Mouse (Mus musculus): ENCODE results near the gene Micall2. TPM values are rescaled to one million over a fixed set of nuclear protein-coding genes. Genes with fewer than 3 reads are reported as not detected.
"Not testable (repeated sequence)": the region's sequence is repeated elsewhere in the genome, so short reads cannot be mapped to it uniquely, and the experiment has no call there.

Gene Micall2
- polyA plus RNA-seq, 1 experiment from 2014 or later = 8.1 TPM

GRCm38 (mm10) chr5:139745771-139746170, 9.6 kb upstream of the Micall2 start:
- 0 out of 2 replicates have a peak, but pooled peaks cover 9% of the 10 kb centered on the region for H3K4me1 ChIP-seq (replicated peaks)
- H3K27ac ChIP-seq = no peak overlapping the region
- H3K4me2 ChIP-seq = no peak overlapping the region
- H3K4me3 ChIP-seq = no peak overlapping the region
- H3K9me3 ChIP-seq = no peaks in the 10 kb centered on the region
- H3K9ac ChIP-seq = peak overlapping the region; percentile 24; the same call in 1 of the 2 replicates
- peaks cover 12% of the 10 kb centered on the region; the same call in 1 of the 2 replicates for H3K36me3 ChIP-seq
- 6% methylated on average over 3 of the region's 3 CpGs for WGBS
- peaks cover 37% of the 10 kb centered on the region for H3K27me3 ChIP-seq
- ATAC-seq (ENCODE audit: low FRiP score) = 0 out of 2 replicates have a peak, but pooled peaks have one; percentile 30

GRCm38 (mm10) chr5:139742640-139743039, 6.5 kb upstream of the Micall2 start:
- ATAC-seq (ENCODE audit: low FRiP score); H3K4me1 ChIP-seq (replicated peaks); H3K36me3 ChIP-seq; H3K4me3 ChIP-seq; H3K9ac ChIP-seq; H3K4me2 ChIP-seq; H3K27ac ChIP-seq; H3K9me3 ChIP-seq: not testable (repeated sequence)
- 58% methylated on average over 3 of the region's 3 CpGs for WGBS
- H3K27me3 ChIP-seq = peaks cover 36% of the 10 kb centered on the region

- Histone ChIP-seq H3K4me3 (no peak overlapping the region), H3K4me1 (replicated peaks) (peaks cover 29% of the 10 kb centered on the region), H3K27me3 (peaks cover 41% of the 10 kb centered on the region), H3K27ac (no peak overlapping the region), H3K36me3 (no peaks in the 10 kb centered on the region), H3K9me3 (no peaks in the 10 kb centered on the region), H3K4me2 (no peak overlapping the region), H3K9ac (no peak overlapping the region)
- 75% methylated on average over 7 of the region's 7 CpGs for WGBS
- ATAC-seq (ENCODE audit: low FRiP score) = no peak
Observed at GRCm38 (mm10) chr5:139738592-139739315, 2.6 kb upstream of the Micall2 start.

GRCm38 (mm10) chr5:139737841-139738591, 1.9 kb upstream of the Micall2 start:
- Histone ChIP-seq H3K4me1 (replicated peaks) (peaks cover 36% of the 10 kb centered on the region), H3K36me3 (no peaks in the 10 kb centered on the region), H3K9ac (no peak overlapping the region), H3K4me3 (no peak overlapping the region), H3K9me3 (no peaks in the 10 kb centered on the region), H3K27me3 (peaks cover 42% of the 10 kb centered on the region), H3K27ac (no peak overlapping the region), H3K4me2 (no peak overlapping the region)
- ATAC-seq (ENCODE audit: low FRiP score) = no peak
- 84% methylated on average over 14 of the region's 14 CpGs for WGBS

- Histone ChIP-seq H3K4me1 (replicated peaks) (peaks cover 44% of the 10 kb centered on the region), H3K36me3 (no peaks in the 10 kb centered on the region), H3K27ac (peak overlapping the region; percentile 58), H3K4me3 (peak overlapping the region; percentile 53), H3K4me2 (peak overlapping the region; percentile 70), H3K9ac (no peak overlapping the region; the same call in 1 of the 2 replicates), H3K27me3 (peaks cover 37% of the 10 kb centered on the region), H3K9me3 (no peaks in the 10 kb centered on the region)
- WGBS = 11% methylated on average over 10 of the region's 10 CpGs
- ATAC-seq (ENCODE audit: low FRiP score) = peak; percentile 62
Observed at GRCm38 (mm10) chr5:139736504-139736940, 386 bp upstream of the Micall2 start.

GRCm38 (mm10) chr5:139734746-139735145, 1.4 kb downstream of the Micall2 start:
- H3K27ac ChIP-seq = no peak overlapping the region
- no peak for ATAC-seq (ENCODE audit: low FRiP score)
- no peaks in the 10 kb centered on the region for H3K9me3 ChIP-seq
- peak overlapping the region; percentile 70 for H3K4me2 ChIP-seq
- peak overlapping the region; percentile 53; the same call in 1 of the 2 replicates for H3K4me3 ChIP-seq
- peaks cover 61% of the 10 kb centered on the region for H3K4me1 ChIP-seq (replicated peaks)
- H3K9ac ChIP-seq = no peak overlapping the region
- peaks cover 26% of the 10 kb centered on the region for H3K27me3 ChIP-seq
- 75% methylated on average over 7 of the region's 7 CpGs for WGBS
- H3K36me3 ChIP-seq = no peaks in the 10 kb centered on the region

GRCm38 (mm10) chr5:139734016-139734415, 2.1 kb downstream of the Micall2 start:
- Histone ChIP-seq H3K4me1 (replicated peaks) (peaks cover 62% of the 10 kb centered on the region), H3K9me3 (no peaks in the 10 kb centered on the region), H3K27ac (no peak overlapping the region), H3K27me3 (peaks cover 26% of the 10 kb centered on the region), H3K4me3 (no peak overlapping the region), H3K36me3 (no peaks in the 10 kb centered on the region), H3K4me2 (peak overlapping the region; percentile 70; the same call in 1 of the 2 replicates), H3K9ac (0 out of 2 replicates have a peak overlapping the region, but pooled peaks have one; percentile 5)
- WGBS = 86% methylated on average over 3 of the region's 3 CpGs
- no peak for ATAC-seq (ENCODE audit: low FRiP score)

- Histone ChIP-seq H3K4me3 (no peak overlapping the region), H3K4me1 (replicated peaks) (peaks cover 62% of the 10 kb centered on the region), H3K27ac (no peak overlapping the region), H3K9ac (no peak overlapping the region; the same call in 1 of the 2 replicates), H3K4me2 (no peak overlapping the region), H3K9me3 (no peaks in the 10 kb centered on the region), H3K27me3 (peaks cover 19% of the 10 kb centered on the region), H3K36me3 (no peaks in the 10 kb centered on the region)
- WGBS = 70% methylated on average over 11 of the region's 11 CpGs
- no peak for ATAC-seq (ENCODE audit: low FRiP score)
Observed at GRCm38 (mm10) chr5:139732634-139733107, 3.5 kb downstream of the Micall2 start.

- H3K27me3 ChIP-seq = peaks cover 18% of the 10 kb centered on the region
- H3K4me3 ChIP-seq = no peak overlapping the region
- peak overlapping the region; percentile 43; the same call in 1 of the 2 replicates for H3K9ac ChIP-seq
- 51% methylated on average over 8 of the region's 8 CpGs for WGBS
- H3K27ac ChIP-seq = peak overlapping the region; percentile 62
- 0 out of 2 replicates have a peak overlapping the region, but pooled peaks have one; percentile 13 for H3K4me2 ChIP-seq
- no peak for ATAC-seq (ENCODE audit: low FRiP score)
- no peaks in the 10 kb centered on the region for H3K36me3 ChIP-seq
- H3K9me3 ChIP-seq = no peaks in the 10 kb centered on the region
- peaks cover 55% of the 10 kb centered on the region for H3K4me1 ChIP-seq (replicated peaks)
Observed at GRCm38 (mm10) chr5:139730712-139731486, 5.2 kb downstream of the Micall2 start.

- Histone ChIP-seq H3K9ac (no peak overlapping the region), H3K27ac (no peak overlapping the region), H3K4me3 (no peak overlapping the region), H3K27me3 (no peaks in the 10 kb centered on the region), H3K4me1 (replicated peaks) (peaks cover 31% of the 10 kb centered on the region), H3K4me2 (no peak overlapping the region), H3K36me3 (no peaks in the 10 kb centered on the region), H3K9me3 (no peaks in the 10 kb centered on the region)
- no peak for ATAC-seq (ENCODE audit: low FRiP score)
- 91% methylated on average over 11 of the region's 11 CpGs for WGBS
Observed at GRCm38 (mm10) chr5:139727261-139727660, 8.9 kb downstream of the Micall2 start.

- 89% methylated on average over 3 of the region's 3 CpGs for WGBS
- ATAC-seq (ENCODE audit: low FRiP score) = no peak
Observed at GRCm38 (mm10) chr5:139726186-139726585, 9.9 kb downstream of the Micall2 start.

More at GRCm38 (mm10) chr5:139726186-139726585, 9.9 kb downstream of the Micall2 start:
- Histone ChIP-seq H3K9ac (no peak overlapping the region), H3K27ac (no peak overlapping the region), H3K9me3 (no peaks in the 10 kb centered on the region), H3K4me1 (replicated peaks) (peaks cover 27% of the 10 kb centered on the region), H3K4me2 (no peak overlapping the region), H3K36me3 (peaks cover 3% of the 10 kb centered on the region; the same call in 1 of the 2 replicates), H3K4me3 (no peak overlapping the region), H3K27me3 (no peaks in the 10 kb centered on the region)
